Mouse (Mus musculus): ENCODE results near the gene Myo1a.
A peak's percentile ranks its signal among the peaks of the same experiment; 100 is the strongest.
"Not testable (repeated sequence)": the region's sequence is repeated elsewhere in the genome, so short reads cannot be mapped to it uniquely, and the experiment has no call there.

Gene Myo1a

DNA sequence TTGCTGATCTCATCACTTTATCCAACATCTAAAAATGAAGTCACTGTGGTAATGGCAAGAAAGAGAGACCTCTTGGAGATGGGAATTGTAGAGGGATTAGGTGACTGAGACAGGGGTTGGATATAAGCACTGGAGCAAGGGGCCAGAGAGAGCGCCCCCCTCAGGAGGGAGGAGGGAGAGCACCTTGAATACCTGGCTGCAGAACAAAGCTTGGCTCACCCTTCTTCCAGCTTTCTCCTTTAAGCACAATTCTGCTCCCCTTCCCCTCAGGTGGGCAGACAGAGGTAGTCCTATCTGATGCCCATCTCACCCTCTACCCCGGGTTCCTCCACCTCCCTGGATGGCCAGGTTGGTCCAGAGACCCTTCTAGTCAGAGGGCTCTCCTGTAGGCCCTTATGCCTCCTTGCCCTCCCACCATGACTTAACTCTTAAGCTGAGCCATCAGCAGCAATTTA, at the start of gene Myo1a:
Gene Myo1a (plus strand): TSS at position 405 of the 455 bp plus-strand sequence.
- no peak for DNase-seq (ENCODE audit: low spot score in 2 of 2)

DNA sequence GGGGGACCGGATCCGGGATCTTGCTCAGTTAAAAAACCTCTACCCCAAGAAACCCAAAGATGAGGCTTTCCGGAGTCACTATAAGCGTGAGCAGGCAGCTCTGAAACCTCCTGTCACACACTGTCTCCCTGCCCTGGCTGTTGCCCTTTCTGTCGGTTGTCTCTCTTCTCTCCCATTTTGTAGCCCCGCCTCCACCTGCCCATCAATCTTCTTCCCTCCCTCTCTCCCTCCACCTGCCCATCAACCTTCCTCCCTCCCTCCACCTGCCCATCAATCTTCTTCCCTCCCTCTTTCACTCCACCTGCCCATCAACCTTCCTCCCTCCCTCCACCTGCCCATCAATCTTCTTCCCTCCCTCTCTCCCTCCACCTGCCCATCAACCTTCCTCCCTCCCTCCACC, 47.4 kb upstream of the Myo1a start:
- not testable (repeated sequence) for DNase-seq (ENCODE audit: low spot score in 2 of 2)

DNA sequence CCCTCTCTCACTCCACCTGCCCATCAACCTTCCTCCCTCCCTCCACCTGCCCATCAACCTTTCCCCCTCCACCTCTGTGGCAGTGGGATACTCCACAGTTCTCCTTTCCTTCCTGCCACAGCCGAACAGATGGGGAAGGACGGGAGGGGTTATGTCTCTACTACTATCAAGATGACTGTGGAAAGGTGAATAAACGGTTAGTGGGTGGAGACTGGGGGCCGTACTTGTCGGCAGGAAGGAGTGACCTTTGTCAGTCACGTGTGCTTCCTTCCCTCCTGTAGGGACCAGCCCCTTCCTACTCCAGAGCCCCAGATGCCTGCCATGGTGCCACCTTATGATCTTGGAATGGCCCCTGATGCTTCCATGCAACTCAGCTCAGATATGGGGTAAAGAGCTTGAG, 46.9 kb upstream of the Myo1a start:
- DNase-seq (ENCODE audit: low spot score in 2 of 2), result no peak

DNA sequence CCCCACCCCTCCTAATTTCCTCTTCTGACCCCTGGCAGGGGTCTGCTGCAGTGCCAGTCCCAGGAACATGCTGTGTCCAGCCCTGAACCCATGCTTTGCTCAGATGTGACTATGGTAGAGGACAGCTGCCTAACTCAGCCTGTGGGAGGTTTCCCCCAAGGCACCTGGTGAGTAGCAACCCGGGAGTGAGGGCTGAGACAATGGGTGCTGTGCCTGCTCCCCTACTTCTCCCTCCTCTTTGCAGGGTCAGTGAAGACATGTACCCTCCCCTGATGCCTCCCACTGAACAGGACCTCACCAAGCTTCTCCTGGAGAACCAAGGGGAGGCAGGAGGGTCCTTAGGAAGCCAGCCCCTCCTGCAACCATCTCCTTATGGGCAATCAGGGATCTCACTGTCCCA, 45.4 kb upstream of the Myo1a start:
- DNase-seq (ENCODE audit: low spot score in 2 of 2), result no peak

DNA sequence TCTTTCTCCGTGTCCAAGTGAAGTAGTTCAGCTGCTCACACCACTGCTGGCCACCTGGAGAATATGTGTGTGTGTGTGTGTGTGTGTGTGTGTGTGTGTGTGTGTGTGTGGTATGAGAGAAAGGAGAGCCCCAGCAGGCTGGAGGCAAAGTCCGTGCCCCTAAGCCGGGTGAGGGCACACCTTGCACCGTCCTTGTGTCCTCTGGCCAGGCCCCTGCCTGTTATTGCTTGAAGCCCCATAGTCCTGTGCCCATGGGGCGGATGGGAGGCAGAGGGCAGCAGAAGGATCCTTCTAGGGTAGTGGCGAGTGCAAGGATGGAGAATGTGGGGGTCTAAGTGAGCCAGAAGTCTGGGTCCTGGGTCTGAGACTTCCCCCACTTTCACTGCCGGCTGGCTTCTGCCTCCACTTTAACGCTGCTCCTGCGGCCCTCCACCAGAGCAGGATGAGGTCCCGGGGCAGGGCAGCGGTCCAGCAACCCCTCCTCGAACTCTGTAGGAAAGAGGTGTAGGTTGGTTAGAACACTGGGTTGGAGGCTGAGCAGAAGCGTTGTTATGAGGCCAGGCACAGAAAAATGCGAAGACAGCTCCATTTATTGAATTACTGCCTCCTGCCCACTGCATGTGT, 43.6 kb upstream of the Myo1a start:
- DNase-seq (ENCODE audit: low spot score in 2 of 2), result peak in 1 of 2 experiments; percentile 29

DNA sequence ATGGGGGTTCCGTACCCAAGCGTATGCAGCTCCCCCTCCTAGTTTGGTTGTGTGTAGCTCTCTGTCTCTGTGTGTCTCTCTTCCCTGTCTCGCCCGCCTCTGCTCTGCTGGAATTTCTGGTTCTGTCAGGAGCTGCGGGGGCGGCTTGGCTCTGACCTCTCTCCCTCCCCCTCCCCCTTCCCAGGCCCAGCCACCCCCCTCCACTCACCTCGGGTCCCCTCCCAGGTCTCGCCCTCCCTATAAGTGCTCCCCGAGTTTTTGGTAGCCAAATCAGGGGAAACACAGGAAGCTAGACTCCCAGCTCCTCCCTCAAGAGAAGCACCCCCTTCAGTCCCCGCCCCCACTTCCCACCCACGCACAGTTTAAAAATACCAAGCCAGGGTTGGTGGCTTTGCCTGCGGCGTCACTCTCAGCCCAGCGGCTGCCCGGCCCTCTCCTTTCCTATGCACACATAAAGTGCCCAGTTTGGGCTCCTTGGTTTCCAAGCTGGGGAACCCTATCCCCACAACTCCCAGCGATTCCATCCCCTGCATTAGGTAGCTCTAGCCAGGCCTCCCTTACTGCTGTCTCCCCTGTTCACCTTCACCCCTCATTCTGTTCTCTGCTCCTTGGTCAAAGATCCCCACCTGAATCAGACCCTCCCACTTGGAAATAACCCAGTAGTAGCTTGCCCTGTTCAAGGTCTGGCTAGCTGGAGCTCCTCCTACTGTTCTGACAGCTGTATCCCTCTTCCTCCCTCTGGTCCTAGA, 42.9 kb upstream of the Myo1a start:
- DNase-seq (ENCODE audit: low spot score in 2 of 2), result peak in 1 of 2 experiments; percentile 46

DNA sequence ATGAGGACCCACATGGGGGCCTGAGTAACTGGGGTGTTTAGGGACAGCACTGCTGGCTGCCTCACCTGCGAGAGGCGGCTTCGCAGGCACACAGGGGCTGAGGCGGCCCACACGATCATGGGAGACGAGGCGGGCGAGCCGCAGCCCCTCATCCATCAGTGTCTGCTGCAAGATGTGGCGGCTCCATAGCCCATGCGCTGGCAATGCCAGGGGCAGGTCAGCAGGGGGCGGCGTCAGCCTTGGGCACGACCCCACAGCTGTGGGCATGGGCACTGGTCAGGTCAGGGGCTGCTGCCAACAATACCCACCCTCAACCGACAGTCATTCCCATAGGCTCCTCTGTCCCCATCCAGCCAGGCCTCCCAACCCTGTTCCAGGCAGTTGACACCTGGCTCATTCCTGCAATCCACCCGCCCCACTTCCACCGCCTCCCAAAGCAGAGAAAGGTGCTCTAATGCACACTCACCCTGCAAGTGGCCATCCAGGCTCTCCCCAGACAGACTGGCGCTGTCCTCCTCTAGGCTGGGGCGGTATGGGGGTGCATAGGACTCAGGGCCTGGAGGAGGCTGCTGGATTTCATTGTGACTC, 42.2 kb upstream of the Myo1a start:
- DNase-seq (ENCODE audit: low spot score in 2 of 2), result peak in 1 of 2 experiments; percentile 48

DNA sequence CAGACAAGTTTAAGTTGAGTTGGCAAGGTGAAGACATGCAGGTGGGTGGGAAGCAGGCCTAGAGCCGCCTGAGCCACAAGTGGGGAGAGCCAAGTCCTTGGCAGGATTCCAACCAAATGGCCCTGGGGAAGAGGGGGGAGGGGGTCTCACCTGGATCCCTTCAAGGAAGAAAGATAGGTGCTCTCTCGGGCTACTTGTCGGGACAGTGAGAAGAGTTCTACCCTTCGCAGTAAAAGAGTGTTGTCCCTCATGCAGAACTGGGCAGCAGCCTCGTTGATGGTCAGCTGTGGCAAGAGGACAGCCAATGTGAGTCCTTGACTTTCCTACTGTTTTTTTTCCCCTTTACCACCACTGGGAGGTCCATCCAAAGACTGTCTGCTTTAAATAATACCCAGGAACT, 41.4 kb upstream of the Myo1a start:
- no peak for DNase-seq (ENCODE audit: low spot score in 2 of 2)

DNA sequence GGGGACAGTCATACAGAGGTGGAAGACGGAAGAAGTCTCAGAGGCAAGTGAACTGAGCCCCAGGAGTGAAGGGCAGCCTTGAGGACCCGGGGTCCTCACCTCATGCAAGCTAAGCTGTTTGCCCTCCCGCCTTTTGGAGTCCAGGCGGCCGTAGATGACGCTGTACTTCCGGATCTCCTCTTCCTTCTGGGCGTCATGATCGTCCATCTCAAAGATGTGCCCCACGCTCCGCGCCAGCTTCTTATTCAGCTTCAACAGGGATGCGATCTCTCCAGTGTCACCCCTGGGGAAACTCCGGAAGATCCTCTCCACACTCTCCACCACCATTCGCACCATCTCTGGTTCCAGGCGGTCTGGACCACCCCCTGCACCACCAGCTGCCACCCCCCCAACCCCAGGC, 40.8 kb upstream of the Myo1a start:
- no peak for DNase-seq (ENCODE audit: low spot score in 2 of 2)

DNA sequence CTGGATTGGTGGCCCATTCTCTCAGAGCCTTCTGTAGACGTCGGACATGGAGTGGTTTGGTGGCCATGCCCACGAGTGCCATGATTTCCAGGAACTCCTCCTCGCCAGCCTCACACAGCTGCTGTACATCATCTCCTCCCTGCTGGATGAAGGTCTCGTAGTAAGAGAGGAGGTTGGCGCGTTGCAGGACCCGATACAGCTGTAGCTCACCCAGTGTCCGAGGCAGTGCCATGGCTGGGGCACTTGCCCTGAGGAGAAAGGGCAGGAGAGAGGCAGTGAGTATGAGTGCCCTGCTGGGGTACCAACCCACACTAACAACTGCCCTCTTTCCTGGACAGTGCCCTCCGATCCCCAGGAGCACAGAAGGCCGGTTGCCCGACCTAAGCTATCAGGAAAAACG, 40.1 kb upstream of the Myo1a start:
- DNase-seq (ENCODE audit: low spot score in 2 of 2), result no peak

DNA sequence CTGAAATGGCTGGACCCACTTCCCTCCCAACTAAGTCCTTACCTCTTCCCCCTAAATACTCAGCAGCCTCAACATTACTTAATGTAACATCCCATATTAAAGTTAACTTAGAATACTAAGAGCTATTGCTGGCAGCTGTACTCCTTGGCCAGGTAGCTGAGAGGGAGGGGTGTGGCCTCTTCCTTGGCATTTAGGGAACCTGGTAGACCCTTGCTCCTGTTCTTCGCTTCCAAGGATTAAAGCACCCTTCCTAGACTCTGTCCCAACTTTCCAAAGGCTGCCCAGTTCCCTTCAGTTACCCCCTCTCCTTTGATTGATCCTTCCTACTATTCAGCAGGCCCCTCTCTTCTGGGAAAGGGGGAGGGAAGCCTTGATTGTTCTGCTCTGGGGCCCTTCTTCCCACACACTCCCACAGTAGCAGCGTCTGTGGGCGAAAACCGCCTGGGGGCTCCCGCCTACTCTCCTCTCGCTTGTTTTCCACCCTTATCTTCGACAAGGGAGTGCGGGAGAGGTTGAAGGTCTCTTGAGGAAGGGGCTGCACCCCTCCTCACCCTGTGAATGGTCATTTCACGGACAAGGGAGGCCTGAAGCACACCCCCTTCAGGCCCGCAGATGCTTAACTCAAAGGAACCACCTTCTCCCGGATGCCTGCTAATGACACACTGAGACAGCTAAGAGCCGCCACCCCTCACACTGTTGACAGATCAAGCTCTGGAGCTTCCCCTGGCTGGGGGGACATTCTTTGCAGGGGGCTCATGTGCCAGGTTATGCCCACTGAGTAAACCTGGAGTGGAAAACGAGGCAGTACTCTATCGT, 39.4 kb upstream of the Myo1a start:
- DNase-seq (ENCODE audit: low spot score in 2 of 2), result no peak

DNA sequence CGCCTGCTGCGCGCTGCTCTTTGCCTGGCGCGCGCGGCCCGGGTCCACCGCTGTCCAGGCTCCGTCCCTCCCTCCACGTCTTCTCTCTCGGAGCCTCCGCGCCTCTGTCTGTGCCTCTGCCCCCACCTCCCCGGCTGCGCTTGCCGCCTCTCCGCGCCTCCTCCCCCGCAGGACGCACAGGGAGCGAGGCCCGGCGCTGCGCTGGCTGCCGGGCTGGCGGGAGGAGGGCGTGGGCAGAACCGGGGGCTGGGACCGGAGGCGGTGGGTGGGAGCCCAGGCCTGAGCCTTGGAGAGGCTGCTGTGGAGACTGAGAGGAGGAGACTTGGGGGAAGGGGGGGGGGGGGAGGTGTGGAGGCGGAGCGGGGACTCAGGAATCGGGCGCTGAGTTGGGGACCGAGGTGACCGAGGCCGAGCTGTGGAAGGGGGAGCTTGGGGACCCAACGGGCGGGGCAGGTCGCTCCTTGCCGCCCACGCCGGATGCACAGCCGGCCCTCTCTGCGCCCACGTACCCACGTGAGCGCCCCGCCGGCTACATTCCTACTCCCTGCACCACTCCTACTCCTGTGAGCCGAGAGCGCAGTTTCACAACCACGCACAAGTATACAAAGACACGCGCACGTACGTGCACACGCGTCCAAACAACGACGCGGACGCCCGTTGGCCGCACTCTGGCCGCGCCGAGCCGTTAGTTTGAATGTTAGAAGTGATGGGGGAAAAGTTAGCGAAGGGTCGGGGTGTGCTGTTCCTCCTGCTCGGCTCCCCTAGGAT, 38.3 kb upstream of the Myo1a start, which contains the start of gene Nemp1:
Gene Nemp1 (plus strand): TSS at position 401 of the 768 bp plus-strand sequence.
- peak; percentile 73 for DNase-seq (ENCODE audit: low spot score in 2 of 2)

DNA sequence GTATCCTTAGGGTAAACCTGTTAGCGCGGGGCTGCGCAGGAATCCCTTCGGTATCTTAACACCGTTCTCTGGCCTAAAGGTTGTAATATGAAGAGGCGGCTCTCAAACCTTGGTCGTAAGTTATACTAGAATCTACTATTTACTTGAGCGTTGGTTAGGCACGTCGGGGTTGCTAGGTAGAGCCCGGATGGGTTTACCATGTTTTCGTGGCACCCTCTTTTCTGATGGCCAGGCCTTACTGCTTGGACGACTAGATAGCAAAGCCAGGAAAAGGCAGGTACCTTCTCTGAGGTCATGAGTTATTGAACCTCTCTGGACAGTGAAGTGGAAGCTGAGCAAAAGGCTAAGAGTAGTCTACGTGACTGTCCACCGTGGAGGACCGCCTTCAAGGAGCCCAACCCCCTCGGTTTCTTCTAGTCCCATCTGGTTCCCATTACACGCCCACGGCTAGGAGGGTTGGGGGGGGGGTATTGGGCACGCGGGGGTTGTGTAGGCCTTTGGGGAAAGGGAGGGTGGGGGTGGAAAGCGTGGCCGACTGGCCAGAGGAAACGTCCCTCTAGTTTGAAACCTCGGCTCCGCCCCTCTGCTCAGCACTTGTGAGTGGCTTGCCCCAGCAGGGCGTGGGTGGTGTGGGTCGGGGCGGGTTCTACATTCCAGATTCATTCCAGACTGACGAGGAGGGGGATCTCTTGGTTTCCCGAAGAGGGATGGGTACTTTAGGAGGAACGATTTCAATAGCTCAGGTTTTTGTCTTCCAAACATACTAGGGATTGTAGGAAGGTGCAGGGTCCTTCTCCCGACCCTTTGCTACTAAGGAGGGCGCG, 37.5 kb upstream of the Myo1a start:
- DNase-seq (ENCODE audit: low spot score in 2 of 2), result peak; percentile 78 to 81

DNA sequence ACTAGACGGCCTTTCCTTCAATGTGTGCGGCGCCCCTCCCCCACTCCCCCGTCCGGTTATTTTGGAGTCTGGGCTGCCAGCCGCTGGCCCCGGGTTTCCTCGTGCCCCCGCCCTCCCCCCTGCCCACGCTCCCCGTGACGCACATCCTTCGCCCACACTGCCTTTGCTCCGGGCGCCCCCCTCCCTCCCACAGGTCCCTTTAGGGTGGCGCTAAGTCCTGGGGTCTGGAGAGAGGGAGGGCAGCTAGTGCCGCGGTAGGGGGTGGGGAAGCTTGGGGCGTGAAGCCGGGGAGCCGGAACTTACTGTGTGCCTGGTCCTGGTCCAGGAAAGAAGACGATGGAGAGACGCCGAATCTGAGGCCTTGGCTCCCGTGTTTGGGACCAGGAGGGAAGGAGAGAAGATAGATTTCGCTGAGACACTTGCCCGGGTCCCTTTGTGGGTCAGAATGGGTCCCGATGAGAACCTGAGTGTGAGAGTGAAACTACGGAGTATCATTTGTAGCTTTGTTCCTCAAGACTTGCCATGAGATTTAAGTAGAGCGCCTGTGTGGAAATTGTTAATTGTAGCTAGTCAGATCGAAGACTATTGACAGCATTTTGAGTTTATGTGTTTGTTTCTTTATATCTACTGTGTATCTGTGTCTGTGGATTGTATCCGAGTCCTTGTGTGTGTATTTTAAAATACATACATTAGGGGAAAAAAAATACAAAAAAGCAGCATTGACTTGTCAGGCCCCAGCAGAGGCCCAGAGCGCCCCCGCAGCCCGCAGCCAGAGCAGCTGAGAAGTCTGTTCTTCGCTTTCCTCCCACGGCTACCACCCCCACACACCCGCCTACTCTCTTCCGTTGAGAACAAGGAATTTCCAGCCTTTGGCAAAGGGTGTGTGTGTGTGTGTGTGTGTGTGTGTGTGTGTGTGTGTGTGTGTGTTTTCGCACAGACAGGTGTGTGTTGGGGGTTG, 36.6 kb upstream of the Myo1a start, which contains the start of gene Nab2:
Gene Nab2 (minus strand): TSS at position 476 of the 958 bp plus-strand sequence.
- peak; percentile 69 to 79 for DNase-seq (ENCODE audit: low spot score in 2 of 2)

DNA sequence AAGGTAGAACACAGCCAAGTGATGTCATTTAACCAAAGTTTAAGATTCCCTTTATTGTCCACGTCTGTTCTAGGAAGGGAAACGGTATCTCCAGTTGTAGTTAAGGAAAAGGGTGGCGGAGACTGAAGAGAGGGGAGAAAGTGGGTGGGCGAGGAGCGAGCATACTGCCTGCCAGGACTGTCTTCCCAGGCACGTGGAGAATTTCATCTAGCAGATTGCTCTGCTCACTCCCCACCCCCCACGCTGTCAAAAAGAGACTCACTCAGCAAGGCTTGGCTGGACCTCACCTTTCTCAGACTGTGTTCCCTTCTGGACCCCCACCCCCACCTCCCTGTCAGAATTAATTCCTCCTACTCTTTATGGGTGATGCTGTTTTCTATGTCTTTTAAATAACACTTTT, 35.8 kb upstream of the Myo1a start:
- peak; percentile 55 to 77 for DNase-seq (ENCODE audit: low spot score in 2 of 2)

DNA sequence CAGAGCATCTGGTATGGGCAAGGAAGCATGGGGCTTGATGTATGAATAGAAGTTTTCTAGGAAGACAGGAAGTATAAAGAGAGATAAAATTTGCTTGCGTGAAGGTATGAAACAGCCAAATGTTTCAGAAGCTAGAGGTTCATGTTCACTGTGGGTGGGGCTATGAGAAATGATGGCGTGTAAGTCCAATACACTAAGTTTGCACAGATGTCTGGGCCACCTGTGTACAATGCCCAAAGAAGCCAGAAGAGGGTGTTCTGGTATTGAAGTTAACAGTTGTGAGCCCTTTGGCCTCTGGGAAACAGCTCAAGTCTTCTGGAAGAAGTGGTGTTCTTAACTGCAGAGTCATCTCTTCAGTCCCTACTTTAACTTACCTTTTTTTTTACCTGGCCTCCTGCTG, 34.8 kb upstream of the Myo1a start:
- DNase-seq (ENCODE audit: low spot score in 2 of 2), result no peak

DNA sequence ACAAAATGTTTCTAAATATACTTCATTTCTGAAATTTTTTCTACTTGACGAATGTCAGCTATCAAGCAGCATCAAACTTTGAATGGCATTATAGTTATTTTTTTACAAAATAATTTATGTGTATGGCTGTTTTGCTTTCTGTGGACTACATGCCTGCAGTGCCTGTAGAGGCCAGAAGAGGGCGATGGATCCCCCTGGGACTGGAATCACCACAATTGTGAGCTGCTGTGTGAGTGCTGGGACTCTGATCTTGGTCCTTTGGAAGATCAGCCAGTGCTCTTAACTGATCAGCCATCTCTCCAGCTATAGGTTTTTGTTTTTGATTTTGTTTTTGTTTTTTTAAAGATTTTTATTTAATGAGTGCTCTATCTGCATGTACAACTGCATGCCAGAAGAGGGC, 33.7 kb upstream of the Myo1a start:
- no peak for DNase-seq (ENCODE audit: low spot score in 2 of 2)

DNA sequence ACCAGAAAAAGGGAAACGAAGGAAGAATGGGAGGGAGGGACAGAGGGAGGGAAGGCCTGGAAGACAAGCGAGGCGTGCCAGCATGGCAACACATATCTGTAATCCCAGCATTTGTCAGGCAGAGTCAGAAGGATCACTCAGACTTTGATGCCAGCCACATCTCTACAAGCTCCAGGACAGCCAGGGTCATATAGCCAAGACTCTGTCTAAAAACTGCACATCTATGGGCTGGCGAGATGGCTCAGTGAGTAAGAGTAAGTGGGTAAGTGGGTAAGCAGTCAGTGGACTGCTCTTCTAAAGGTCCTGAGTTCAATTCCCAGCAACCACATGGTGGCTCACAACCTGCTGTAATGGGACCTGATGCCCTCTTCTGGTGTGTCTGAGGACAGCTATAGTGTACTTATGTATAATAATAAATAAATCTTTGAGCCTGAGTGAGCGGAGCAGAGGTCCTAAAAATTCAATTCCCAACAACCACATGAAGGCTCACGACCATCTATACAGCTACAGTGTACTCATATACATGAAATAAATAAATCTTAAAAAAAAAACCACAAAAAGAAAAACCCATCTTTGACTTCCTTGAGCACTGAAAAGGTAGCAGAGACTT, 30.8 kb upstream of the Myo1a start:
- DNase-seq (ENCODE audit: low spot score in 2 of 2), result no peak
